Mouse (Mus musculus) CD8-positive naive resting alpha-beta T cell, adult 2 months (primary cell): ENCODE measurements around the gene Wnk2.

Experiments
- DNase-seq, 2 experiments: peaks; one replicate each; pipeline ENCODE4 v3.0.0; 2022; ENCODE audit warnings: low read depth in 2 of 2, low spot score in 2 of 2

Wnk2 gene

DNA sequence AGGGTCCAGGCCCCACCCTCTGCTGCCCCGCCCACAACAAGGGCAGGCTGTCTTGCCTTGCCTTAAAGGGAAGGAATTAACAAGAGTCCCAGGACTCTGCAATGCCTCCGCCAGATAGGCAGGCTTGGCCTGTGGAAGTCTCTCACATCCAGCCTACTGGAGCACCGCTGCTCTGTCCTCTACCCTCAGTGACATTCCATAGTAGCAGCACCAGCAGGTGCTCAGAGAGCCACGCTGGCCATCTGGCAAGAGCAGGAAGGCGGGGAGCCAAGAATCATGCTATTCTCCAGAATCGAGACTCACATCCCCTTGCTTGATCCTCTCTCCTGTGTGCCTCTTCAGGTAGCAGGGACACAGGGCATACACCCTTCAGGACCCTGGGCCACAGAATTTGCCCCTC is 3.4 kb downstream of the Wnk2 start:
- no peak for DNase-seq

DNA sequence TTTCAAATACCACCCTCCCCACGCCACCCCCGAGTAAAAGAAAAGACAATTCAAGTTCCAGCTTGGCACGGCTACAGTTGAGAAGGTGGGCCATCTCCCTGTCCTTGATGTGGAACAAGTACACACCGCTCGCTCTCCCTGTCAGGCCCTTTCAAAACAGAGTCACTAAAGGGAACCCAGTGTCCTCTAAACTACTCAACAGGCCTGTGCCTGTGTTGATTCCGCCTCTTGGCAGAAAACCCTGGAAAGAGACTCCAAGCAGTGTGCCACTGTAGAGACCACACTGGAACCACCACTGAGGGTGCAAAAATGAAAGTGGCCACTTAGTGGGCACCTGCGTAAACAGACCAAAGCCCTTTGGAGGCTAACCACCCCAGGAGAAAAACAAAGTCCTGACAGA is 4.5 kb downstream of the Wnk2 start:
- DNase-seq, result no peak

DNA sequence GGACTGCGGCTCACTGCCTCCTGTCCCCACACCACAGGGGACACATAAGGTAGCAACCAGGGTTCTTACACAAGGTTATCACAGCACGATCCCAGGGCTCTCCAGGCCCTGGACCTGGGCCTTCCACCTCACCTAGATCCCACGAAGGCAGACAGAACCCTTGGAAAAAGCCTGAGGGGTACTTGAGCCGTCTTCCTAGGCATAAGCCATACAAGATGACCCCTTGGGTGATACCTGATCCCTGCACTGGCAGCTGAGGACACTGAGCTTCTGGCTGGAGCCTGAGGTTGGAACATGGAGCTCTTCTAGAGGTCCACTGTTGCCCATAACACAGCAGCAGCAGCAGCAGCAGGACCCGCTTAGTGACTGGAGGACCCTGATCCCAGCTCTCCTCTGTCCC is 5.4 kb downstream of the Wnk2 start:
- no peak for DNase-seq

GRCm38 (mm10) chr13:49140567-49140966 is 7.2 kb downstream of the Wnk2 start:
- DNase-seq, result no peak

- no peak for DNase-seq
These were observed 13.3 kb downstream of the Wnk2 start for GRCm38 (mm10) chr13:49134491-49134890.

GRCm38 (mm10) chr13:49133125-49133524 is 14.7 kb downstream of the Wnk2 start:
- DNase-seq, result no peak

- DNase-seq, result no peak
These were observed 15.7 kb downstream of the Wnk2 start for GRCm38 (mm10) chr13:49131946-49132687.

DNA sequence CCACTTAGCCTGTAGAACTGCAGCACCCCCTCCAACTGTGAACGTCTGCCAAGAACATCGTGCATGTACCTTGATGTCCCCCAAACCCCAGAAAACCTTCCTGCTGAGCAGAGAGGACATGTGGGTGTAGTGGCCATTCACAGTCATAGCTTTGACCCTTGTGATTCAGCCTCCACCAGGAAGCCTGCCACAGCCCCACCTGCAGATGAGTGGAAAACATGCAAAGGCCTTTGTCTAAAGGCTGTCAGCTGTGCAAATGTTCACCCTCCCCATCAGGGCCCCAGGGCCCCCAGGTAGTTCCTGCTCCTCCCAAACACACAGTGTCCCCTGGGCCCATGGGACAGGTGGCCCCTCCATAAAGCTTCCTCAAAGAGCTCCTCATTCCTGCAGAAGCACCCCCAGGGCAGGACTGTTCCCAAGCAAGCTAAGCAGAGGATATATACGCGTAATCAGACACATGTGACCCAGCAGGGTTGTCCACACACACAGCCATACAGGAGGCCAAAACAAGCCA is 16.4 kb downstream of the Wnk2 start:
- no peak for DNase-seq

DNA sequence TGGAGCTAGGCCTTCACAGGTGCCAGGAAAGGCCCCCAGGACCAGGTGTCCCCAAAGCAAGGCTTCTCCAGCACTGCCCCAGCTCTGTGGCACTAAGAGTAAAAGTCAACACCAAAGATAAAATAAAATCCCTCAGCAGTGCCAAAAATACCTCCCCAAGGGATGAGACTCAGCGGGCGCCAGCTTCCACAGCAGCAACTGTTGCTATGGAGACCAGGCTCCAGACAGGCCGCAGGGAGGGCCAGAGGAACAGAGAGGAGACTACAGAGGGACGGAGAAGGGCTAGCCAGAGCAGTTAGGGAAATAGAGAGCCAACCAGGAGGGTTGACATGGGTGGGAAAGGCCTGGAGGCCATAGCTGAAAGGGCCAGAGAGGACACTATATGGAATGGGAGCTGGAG is 18.0 kb downstream of the Wnk2 start:
- DNase-seq, result no peak

DNA sequence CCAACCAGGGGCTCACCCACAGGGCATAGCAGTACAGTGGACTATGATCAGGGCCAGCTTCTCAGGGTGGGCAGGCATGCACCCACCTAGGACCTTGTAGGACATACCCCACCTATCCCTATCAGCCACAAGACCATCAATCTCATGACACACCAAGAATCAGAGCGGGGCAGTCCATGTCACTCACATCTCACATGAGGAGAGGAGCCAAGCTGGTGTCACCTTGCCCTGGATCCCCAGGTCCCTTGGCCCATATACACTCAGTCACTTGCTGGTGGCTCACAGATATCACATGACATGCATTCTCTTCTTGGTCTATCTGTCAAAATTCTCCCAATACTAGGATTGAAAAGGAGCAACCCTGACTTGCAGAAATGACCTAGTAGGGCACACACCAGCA is 18.7 kb downstream of the Wnk2 start:
- DNase-seq, result no peak

DNA sequence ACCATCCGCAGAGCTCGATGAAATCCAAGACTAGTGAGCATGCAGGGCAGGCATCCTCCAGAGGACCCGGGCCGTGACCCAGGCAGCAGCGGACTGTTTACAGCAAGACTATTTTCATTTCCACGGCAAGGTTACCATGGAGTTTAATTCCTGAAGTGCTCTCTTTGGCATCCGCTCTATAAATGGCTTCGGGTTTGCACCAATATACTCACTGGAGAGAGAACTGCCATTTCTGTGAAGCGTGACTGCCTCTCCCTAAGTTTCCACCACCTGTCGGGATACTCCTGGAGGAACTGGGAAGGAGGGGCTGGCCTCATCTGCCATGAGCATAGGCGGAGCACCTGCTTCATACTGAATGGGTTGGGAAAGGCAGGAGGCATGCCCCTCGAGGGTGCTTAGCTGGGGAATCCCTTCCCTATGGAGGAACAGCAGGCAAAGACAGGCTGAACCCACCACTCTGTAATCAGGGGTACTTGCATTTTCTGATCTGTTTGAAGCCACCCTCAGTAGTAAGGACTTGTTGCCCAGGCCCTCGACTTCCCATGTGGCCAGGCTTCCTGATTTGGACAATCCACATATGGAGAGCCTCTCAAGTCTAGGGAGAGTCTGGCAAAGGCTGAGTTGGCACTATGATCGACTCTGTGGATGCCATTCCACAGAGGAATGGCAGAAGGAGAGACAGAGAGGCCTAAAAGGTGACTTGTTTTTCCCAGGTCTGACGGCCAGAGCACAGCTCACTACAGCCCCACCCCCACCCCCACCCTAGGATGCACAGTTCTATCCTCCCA is 19.8 kb downstream of the Wnk2 start:
- no peak for DNase-seq

GRCm38 (mm10) chr13:49122106-49122505 is 25.7 kb downstream of the Wnk2 start:
- DNase-seq, result no peak

DNA sequence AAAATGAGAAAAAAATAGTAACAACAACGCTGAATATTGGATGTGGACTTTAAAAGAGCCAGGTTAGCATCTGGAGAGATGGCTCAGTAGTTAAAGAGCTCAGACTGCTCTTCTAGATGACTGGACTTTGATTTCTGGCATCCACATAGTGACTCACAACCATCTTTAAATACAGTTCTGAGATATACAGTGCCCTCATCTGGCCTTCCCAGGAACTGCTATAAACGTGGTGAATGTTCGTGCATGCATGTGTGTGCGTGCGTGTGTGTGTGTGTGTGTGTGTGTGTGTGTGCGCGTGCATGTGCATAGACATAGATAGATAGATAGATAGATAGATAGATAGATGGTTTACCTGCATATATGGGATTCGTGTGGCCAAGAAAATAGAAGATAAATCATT is 30.3 kb downstream of the Wnk2 start:
- no peak for DNase-seq

- no peak for DNase-seq
These were observed 32.9 kb downstream of the Wnk2 start for GRCm38 (mm10) chr13:49114921-49115320.

DNA sequence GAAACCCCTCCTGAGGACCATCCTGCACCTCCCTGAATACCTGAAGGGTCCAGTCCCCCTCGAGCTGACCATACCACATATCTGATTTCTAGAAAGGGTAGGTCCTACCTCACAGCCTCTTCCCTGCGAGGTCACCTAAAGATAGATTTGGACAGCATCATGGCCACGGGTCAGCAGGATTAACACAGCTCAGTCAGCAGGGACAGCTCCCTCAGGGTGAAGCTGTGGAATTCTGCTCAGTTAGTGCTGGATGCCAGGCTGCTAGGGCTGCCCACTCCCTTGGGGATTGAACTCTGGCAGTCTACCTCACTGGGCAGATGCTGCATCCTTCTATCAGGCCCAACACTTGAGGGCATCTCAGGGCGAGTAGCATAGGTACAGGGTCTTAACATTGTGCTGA is 33.7 kb downstream of the Wnk2 start:
- no peak for DNase-seq

GRCm38 (mm10) chr13:49113345-49113744 is 34.5 kb downstream of the Wnk2 start:
- no peak for DNase-seq

GRCm38 (mm10) chr13:49112652-49113051 is 35.2 kb downstream of the Wnk2 start:
- DNase-seq, result no peak

- DNase-seq, result no peak
These were observed 38.1 kb downstream of the Wnk2 start for GRCm38 (mm10) chr13:49109665-49110064.

DNA sequence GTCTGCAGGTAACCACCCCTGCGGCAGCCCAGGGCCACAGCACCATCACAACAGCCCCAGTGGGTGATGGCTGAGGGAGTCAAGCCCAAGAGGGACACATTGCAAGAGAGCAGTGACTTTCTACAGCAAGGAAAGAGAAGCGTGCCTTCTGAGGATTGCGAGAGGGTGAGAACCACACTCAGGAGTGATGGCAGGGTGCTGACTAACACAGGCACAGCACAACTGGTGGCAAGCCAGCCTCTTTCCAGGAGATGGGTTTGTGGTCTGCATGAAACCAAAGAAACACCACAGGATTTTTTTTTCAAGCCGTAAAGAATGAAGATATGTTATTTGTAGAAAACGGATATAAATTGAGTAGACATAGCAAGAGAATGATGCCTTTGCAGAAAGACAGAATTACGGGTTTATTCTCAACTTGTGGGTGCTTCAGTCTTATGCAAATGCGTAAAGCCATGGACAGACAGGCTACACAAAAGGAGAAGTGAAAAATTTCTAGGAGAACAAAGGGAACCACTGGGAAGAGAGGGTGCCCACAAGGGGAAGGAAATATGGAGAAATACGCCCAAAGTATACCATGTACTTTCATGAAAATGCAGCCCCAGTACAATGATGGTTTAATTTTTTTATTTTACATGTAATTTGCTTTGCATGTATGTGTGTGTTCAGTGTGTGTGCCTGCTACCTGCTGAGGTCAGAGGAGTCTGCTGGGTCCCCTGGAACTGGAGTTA is 39.5 kb downstream of the Wnk2 start:
- no peak for DNase-seq

- no peak for DNase-seq
These were observed 43.9 kb downstream of the Wnk2 start for GRCm38 (mm10) chr13:49103913-49104312.

DNA sequence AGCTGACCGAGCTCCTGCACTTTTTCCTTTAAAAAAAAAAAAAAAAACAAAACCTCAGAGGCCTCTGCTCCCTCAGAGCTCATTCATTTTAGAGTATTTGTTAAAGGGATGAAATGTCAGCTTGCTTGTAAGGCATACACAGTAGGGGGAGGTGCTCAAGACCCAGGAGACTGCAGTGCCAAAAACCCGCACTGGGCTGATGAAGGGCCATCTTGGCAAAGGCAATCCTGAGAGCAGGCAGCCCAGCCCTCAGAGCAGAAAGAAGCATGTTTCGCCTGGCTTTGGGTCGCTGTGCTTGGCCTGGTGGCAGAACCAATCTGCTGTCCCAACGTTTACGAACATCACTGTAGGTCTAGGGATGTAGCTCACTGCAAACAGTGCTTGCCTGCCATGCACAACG is 44.6 kb downstream of the Wnk2 start:
- DNase-seq, result no peak

- no peak for DNase-seq
These were observed 47.4 kb downstream of the Wnk2 start for GRCm38 (mm10) chr13:49100417-49100816.
